Mouse (Mus musculus) kidney, adult 2 months (tissue): ENCODE results near the gene Upp2. TPM values are rescaled to one million over a fixed set of nuclear protein-coding genes. Genes with fewer than 3 reads are reported as not detected.
A peak's percentile ranks its signal among the peaks of the same experiment; 100 is the strongest.

ENCODE experiments used
- DNase-seq: peaks from one replicate; pipeline ENCODE4 v3.0.0; 2021
- H3K27ac ChIP-seq: fragments of 200-500 bp; 2 replicates; pipeline ENCODE4 v1.5.1; 2012; ENCODE audit warnings: low read depth, low read length, control low read depth, inconsistent platforms; ENCODE audit not compliant: insufficient read depth
- H3K27me3 ChIP-seq: fragments of 200-500 bp; replicated peaks from 2 replicates; pipeline ENCODE4 v1.6.1; 2012; ENCODE audit warnings: mild to moderate bottlenecking, moderate library complexity, low read length, inconsistent platforms; ENCODE audit not compliant: control insufficient read depth, insufficient read depth
- H3K36me3 ChIP-seq: fragments of 200-500 bp; 2 replicates; pipeline ENCODE4 v1.6.1; 2012; ENCODE audit warnings: mild to moderate bottlenecking, moderate library complexity, low read length, inconsistent platforms; ENCODE audit not compliant: control insufficient read depth, insufficient read depth
- H3K4me1 ChIP-seq: fragments of 200-500 bp; 2 replicates; pipeline ENCODE4 v1.6.1; 2011; ENCODE audit warnings: low read length; ENCODE audit not compliant: control insufficient read depth, insufficient read depth
- H3K4me3 ChIP-seq: fragments of 200-500 bp; 2 replicates; pipeline ENCODE4 v1.5.1; 2011; ENCODE audit warnings: mild to moderate bottlenecking, low read depth, low read length, control low read depth; ENCODE audit not compliant: insufficient read depth
- CTCF ChIP-seq: fragments of 200-500 bp; conservative IDR thresholded peaks from 2 replicates; pipeline ENCODE4 v1.5.1; 2011; ENCODE audit warnings: low read depth, mild to moderate bottlenecking, control low read depth, low read length, moderate library complexity, mixed read lengths; ENCODE audit not compliant: insufficient read depth, insufficient read length
- POLR2A ChIP-seq: fragments of 200-500 bp; IDR thresholded peaks from one replicate; pipeline ENCODE4 v1.6.1; 2011; ENCODE audit warnings: low read depth, low read length, control low read depth
- WGBS: fragments of 180-500 bp; shearing (Covaris S2); methylation state at CpG from one replicate; pipeline ENCODE4 v1.1.7; 2018; 5-methylcytosine and 5-hydroxymethylcytosine counted together
- polyA plus RNA-seq: library from polyadenylated mRNA; depleted of rRNA; stranded (reverse); fragments of >200 nt; gene quantifications from 2 replicates; pipeline ENCODE4 v1.2.3, GENCODE M21; 2012

The Upp2 gene
- polyA plus RNA-seq, 1 experiment: 15.5 TPM

GRCm38 (mm10) chr2:58660591-58660990 lies 93.5 kb downstream of the Upp2 start:
- DNase-seq: no peak
- WGBS: 67% methylated on average over 13 of the region's 13 CpGs
- H3K4me3 ChIP-seq: no peak overlapping the region

GRCm38 (mm10) chr2:58661116-58661515 lies 94.0 kb downstream of the Upp2 start:
- H3K4me1 ChIP-seq: no peaks in the 10 kb centered on the region
- H3K4me3 ChIP-seq: no peak overlapping the region
- H3K36me3 ChIP-seq: no peaks in the 10 kb centered on the region
- WGBS: 83% methylated on average over 5 of the region's 5 CpGs
- H3K27me3 ChIP-seq: no peaks in the 10 kb centered on the region
- TF ChIP-seq POLR2A: no peak
- no peak for TF ChIP-seq CTCF
- no peak overlapping the region for H3K27ac ChIP-seq
- no peak for DNase-seq

More at GRCm38 (mm10) chr2:58660591-58660990, 93.5 kb downstream of the Upp2 start:
- no peaks in the 10 kb centered on the region for H3K4me1 ChIP-seq
- H3K36me3 ChIP-seq: no peaks in the 10 kb centered on the region
- TF ChIP-seq CTCF: no peak
- TF ChIP-seq POLR2A: no peak
- no peak overlapping the region for H3K27ac ChIP-seq
- H3K27me3 ChIP-seq: no peaks in the 10 kb centered on the region

- 90% methylated on average over 9 of the region's 9 CpGs for WGBS
- no peak overlapping the region for H3K4me3 ChIP-seq
- no peaks in the 10 kb centered on the region for H3K4me1 ChIP-seq
- no peak overlapping the region for H3K27ac ChIP-seq
- no peak for TF ChIP-seq CTCF
- no peak for TF ChIP-seq POLR2A
- DNase-seq: no peak
- no peaks in the 10 kb centered on the region for H3K36me3 ChIP-seq
- H3K27me3 ChIP-seq: no peaks in the 10 kb centered on the region
Measured at GRCm38 (mm10) chr2:58662661-58663060, 95.6 kb downstream of the Upp2 start.

GRCm38 (mm10) chr2:58663404-58664120 lies 96.5 kb downstream of the Upp2 start:
- Histone ChIP-seq H3K36me3 (no peaks in the 10 kb centered on the region), H3K4me1 (no peaks in the 10 kb centered on the region), H3K27ac (no peak overlapping the region), H3K27me3 (no peaks in the 10 kb centered on the region), H3K4me3 (no peak overlapping the region)
- no peak for DNase-seq
- TF ChIP-seq POLR2A (no peak), CTCF (no peak)
- 88% methylated on average over 7 of the region's 7 CpGs for WGBS

- Histone ChIP-seq H3K36me3 (no peaks in the 10 kb centered on the region), H3K27me3 (no peaks in the 10 kb centered on the region), H3K4me1 (no peaks in the 10 kb centered on the region), H3K4me3 (no peak overlapping the region), H3K27ac (no peak overlapping the region)
- peak; percentile 85 for TF ChIP-seq CTCF
- no peak for TF ChIP-seq POLR2A
- WGBS: 84% methylated on average over 12 of the region's 12 CpGs
- peak; percentile 63 for DNase-seq
Measured at GRCm38 (mm10) chr2:58665081-58665814, 98.2 kb downstream of the Upp2 start.

GRCm38 (mm10) chr2:58667298-58667697 lies 100.2 kb downstream of the Upp2 start:
- 48% methylated on average over 3 of the region's 3 CpGs for WGBS
- Histone ChIP-seq H3K4me3 (no peak overlapping the region), H3K4me1 (no peaks in the 10 kb centered on the region), H3K36me3 (no peaks in the 10 kb centered on the region), H3K27ac (no peak overlapping the region), H3K27me3 (no peaks in the 10 kb centered on the region)
- no peak for DNase-seq
- TF ChIP-seq POLR2A: no peak
- no peak for TF ChIP-seq CTCF

- Histone ChIP-seq H3K4me3 (no peak overlapping the region), H3K27ac (no peak overlapping the region), H3K4me1 (no peaks in the 10 kb centered on the region), H3K27me3 (no peaks in the 10 kb centered on the region), H3K36me3 (no peaks in the 10 kb centered on the region)
- 32% methylated on average over 9 of the region's 9 CpGs for WGBS
- peak; percentile 71 for DNase-seq
- TF ChIP-seq CTCF: peak; percentile 89
- no peak for TF ChIP-seq POLR2A
Measured at GRCm38 (mm10) chr2:58667991-58668390, 100.9 kb downstream of the Upp2 start.
